Mouse (Mus musculus): ENCODE measurements around the gene Mpnd. TPM values are rescaled to one million over a fixed set of nuclear protein-coding genes. Genes with fewer than 3 reads are reported as not detected.

The Mpnd gene
- polyA plus RNA-seq, 1 experiment: 98.3 TPM

DNA sequence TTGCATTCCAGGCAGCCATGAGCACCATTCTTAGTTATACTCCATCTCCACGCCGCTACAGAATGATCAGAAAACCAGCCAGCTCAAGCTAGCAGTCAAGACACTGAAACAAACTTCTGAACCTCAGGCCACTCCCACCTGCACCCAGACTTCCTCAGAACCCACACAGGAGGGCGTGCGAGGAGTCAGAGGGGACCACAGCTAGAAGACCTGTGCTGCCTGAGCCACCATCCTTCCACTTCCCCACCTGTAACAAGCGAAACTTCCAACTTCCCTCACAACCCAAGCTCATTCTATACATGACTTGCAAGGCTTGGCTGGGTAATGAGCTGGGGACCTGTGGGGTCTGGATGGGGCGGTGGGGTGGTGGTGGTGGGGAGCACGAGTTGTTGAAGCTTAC, 27.3 kb downstream of the Mpnd start:
- no peaks in the 10 kb centered on the region for H3K36me3 ChIP-seq (ENCODE audit: control insufficient read depth, insufficient read depth, low read length)

DNA sequence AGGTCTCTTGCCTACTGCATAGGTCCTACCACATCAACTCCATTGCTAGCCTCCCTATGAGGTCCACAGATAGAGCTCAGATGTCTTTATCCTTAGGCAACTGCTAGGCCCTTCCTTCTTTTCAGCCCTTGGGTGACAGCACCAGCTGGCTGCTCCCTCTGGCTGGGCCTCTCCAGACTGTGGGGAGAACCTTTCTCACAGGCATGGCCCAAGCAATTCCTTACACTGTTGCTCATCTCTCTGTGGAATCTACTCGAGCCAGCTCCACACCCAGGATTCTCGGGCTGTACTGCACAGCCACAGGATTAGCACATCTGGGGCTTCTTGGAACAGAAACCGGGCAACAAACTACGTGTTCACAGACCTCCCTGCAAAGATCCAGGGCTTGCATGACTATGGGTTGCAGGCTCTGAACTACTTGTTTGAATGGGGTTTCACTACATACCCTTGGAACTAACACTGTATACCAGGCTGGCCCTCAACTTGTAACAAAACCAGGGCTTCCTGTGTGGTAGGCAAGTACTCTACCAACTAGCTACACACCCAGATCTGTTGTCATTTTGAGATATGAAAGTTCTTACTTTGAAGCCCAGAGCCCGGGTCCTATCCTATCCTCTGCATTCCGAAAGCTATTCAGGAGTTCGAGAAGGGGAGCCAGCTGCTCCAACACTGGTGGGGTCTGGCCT, 28.7 kb downstream of the Mpnd start:
- H3K4me1 ChIP-seq (ENCODE audit: control insufficient read depth, insufficient read depth, low read length): peaks cover 28% of the 10 kb centered on the region
- TF ChIP-seq CTCF (conservative IDR thresholded peaks at IDR 0.05; ENCODE audit: insufficient read depth, insufficient read length, low read depth, low read length): no peak
- TF ChIP-seq POLR2A (IDR thresholded peaks at IDR 0.05; ENCODE audit: low read depth, low read length): no peak
- H3K36me3 ChIP-seq (ENCODE audit: control insufficient read depth, insufficient read depth, low read length): no peaks in the 10 kb centered on the region
- no peaks in the 10 kb centered on the region for H3K27me3 ChIP-seq (replicated peaks; ENCODE audit: control insufficient read depth, insufficient read depth, low read length)
- H3K4me3 ChIP-seq (ENCODE audit: insufficient read depth, low read depth, low read length): no peak overlapping the region
- 72% methylated on average over 7 of the region's 7 CpGs for WGBS
- no peak overlapping the region for H3K27ac ChIP-seq (ENCODE audit: insufficient read depth, low read depth, low read length)
- no peak for DNase-seq

More for the DNA sequence above, 27.3 kb downstream of the Mpnd start:
- H3K4me1 ChIP-seq (ENCODE audit: control insufficient read depth, insufficient read depth, low read length): peaks cover 38% of the 10 kb centered on the region
- no peak overlapping the region for H3K4me3 ChIP-seq (ENCODE audit: insufficient read depth, low read depth, low read length)
- TF ChIP-seq POLR2A (IDR thresholded peaks at IDR 0.05; ENCODE audit: low read depth, low read length) (no peak), CTCF (conservative IDR thresholded peaks at IDR 0.05; ENCODE audit: insufficient read depth, insufficient read length, low read depth, low read length) (no peak)
- DNase-seq: no peak
- H3K27me3 ChIP-seq (replicated peaks; ENCODE audit: control insufficient read depth, insufficient read depth, low read length): no peaks in the 10 kb centered on the region
- no peak overlapping the region for H3K27ac ChIP-seq (ENCODE audit: insufficient read depth, low read depth, low read length)
- WGBS: 37% methylated on average over 7 of the region's 7 CpGs

DNA sequence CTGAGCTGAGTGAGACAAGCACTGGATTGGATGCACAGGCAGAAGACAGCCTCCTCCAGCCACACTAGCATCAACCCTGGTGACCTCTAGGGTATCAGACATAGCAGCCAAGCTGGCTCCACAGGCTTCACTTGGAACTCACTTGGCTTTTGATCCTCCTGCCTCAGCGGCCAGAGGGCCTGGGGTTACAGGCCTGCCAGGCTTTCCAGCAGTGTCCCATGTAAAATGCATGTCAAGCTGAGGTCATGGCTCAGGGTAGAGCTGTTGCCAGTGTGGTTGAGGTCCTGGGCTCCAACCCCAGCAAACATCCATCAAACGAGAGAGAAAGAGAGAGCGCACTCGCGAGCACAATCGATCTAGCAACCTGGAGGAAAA, 29.2 kb downstream of the Mpnd start:
- peaks cover 28% of the 10 kb centered on the region for H3K4me1 ChIP-seq (ENCODE audit: control insufficient read depth, insufficient read depth, low read length)
- WGBS: 61% methylated on average over 6 of the region's 6 CpGs
- no peak overlapping the region for H3K27ac ChIP-seq (ENCODE audit: insufficient read depth, low read depth, low read length)
- no peak for DNase-seq
- H3K27me3 ChIP-seq (replicated peaks; ENCODE audit: control insufficient read depth, insufficient read depth, low read length): no peaks in the 10 kb centered on the region
- H3K4me3 ChIP-seq (ENCODE audit: insufficient read depth, low read depth, low read length): no peak overlapping the region
- no peak for TF ChIP-seq CTCF (conservative IDR thresholded peaks at IDR 0.05; ENCODE audit: insufficient read depth, insufficient read length, low read depth, low read length)
- TF ChIP-seq POLR2A (IDR thresholded peaks at IDR 0.05; ENCODE audit: low read depth, low read length): no peak
- no peaks in the 10 kb centered on the region for H3K36me3 ChIP-seq (ENCODE audit: control insufficient read depth, insufficient read depth, low read length)

DNA sequence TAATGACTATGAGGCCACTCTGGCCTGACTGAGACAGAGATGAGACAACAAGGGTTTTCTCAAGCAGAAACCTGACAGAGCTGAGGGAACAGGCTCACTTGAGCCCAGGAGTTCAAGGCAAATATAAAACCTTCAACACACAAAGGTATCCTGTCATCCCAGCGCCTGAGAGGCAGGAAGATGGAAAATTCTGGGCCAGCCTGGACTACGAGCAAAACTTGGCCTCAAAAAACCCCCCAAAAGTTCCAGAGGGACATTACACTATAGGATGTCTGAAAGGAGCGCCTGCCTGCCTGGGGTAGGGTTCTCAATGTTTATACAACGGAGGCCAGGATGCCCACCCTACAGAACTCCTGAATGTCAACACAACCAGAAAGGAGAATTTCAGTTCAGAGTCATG, 29.7 kb downstream of the Mpnd start:
- Histone ChIP-seq H3K36me3 (ENCODE audit: control insufficient read depth, insufficient read depth, low read length) (no peaks in the 10 kb centered on the region), H3K4me1 (ENCODE audit: control insufficient read depth, insufficient read depth, low read length) (peaks cover 27% of the 10 kb centered on the region), H3K4me3 (ENCODE audit: insufficient read depth, low read depth, low read length) (0 out of 2 replicates have a peak overlapping the region, but pooled peaks have one; percentile 4), H3K27me3 (replicated peaks; ENCODE audit: control insufficient read depth, insufficient read depth, low read length) (no peaks in the 10 kb centered on the region), H3K27ac (ENCODE audit: insufficient read depth, low read depth, low read length) (no peak overlapping the region)
- TF ChIP-seq POLR2A (IDR thresholded peaks at IDR 0.05; ENCODE audit: low read depth, low read length) (no peak), CTCF (conservative IDR thresholded peaks at IDR 0.05; ENCODE audit: insufficient read depth, insufficient read length, low read depth, low read length) (no peak)
- DNase-seq: no peak
- 46% methylated on average over 4 of the region's 4 CpGs for WGBS

DNA sequence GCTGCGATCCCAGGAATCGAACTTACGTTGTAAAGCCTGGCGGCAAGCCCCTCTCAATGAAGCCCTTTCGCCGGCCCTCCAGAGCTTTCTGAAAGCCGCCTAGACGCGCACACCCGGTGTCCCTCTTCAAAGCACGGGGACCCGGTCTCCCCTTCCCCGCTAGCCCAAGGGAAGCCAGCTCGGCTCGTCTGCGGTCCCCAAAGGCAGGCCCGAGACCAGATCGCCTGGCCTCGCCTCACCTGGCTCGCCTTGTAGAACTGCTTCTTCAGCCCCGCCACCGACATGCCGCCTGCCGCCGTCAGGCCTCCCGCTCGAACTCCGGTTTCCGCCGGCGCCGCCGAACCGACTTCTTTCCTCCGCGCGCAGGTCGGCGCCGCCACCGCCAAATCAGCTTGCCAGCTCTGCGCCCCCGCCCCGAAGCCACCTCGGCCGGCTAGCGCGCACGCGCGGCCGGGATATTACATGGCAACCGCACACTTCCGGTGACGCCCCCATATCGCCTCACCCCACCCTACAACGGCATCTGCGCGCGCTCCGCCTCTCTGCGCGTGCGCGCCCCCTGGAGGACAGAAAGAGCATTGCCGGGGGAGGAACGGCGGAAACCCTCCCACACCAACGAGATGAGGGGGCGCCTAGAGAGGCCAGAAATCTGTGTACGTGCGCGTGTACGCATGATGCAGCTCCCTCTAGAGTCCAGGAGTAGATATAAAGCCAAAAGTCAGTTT, 30.8 kb downstream of the Mpnd start, which contains the start of gene Sh3gl1:
Gene Sh3gl1 (minus strand): TSS at position 460 of the 725 bp plus-strand sequence.
- under 1% methylated on average over 74 of the region's 74 CpGs for WGBS
- H3K4me3 ChIP-seq (ENCODE audit: insufficient read depth, low read depth, low read length): peak within 1 kb of the TSS; percentile 92
- no peaks in the 10 kb centered on the region for H3K27me3 ChIP-seq (replicated peaks; ENCODE audit: control insufficient read depth, insufficient read depth, low read length)
- H3K27ac ChIP-seq (ENCODE audit: insufficient read depth, low read depth, low read length): peak within 1 kb of the TSS; percentile 82
- peaks cover 20% of the 10 kb centered on the region for H3K4me1 ChIP-seq (ENCODE audit: control insufficient read depth, insufficient read depth, low read length)
- H3K36me3 ChIP-seq (ENCODE audit: control insufficient read depth, insufficient read depth, low read length): no peaks in the 10 kb centered on the region
- peak; percentile 60 for TF ChIP-seq POLR2A (IDR thresholded peaks at IDR 0.05; ENCODE audit: low read depth, low read length)
- peak; percentile 96; the same call in 1 of the 2 replicates for TF ChIP-seq CTCF (conservative IDR thresholded peaks at IDR 0.05; ENCODE audit: insufficient read depth, insufficient read length, low read depth, low read length)
- DNase-seq: peak; percentile 99

DNA sequence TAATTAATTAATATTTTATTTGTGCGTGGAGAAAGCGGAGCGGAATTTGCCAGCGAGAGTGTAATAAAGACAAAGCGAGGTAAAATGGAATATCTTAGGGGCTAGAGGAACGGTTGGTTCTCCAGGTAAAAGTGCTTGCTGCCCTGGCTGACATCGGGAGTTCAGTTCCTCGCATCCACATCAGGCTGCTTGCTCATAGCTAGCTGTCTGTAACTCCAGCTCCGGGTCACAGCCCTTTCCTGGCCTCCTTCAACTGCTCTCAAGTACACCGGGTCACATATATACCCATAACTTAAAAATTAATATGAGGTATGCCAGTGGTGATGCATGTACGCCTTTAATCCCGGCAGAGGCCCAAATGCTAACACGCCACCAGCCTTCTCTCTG, 31.4 kb downstream of the Mpnd start:
- Histone ChIP-seq H3K27ac (ENCODE audit: insufficient read depth, low read depth, low read length) (peak overlapping the region; percentile 4; the same call in 1 of the 2 replicates), H3K27me3 (replicated peaks; ENCODE audit: control insufficient read depth, insufficient read depth, low read length) (no peaks in the 10 kb centered on the region), H3K4me1 (ENCODE audit: control insufficient read depth, insufficient read depth, low read length) (peaks cover 19% of the 10 kb centered on the region), H3K36me3 (ENCODE audit: control insufficient read depth, insufficient read depth, low read length) (no peaks in the 10 kb centered on the region), H3K4me3 (ENCODE audit: insufficient read depth, low read depth, low read length) (peak overlapping the region; percentile 33)
- DNase-seq: no peak
- 33% methylated on average over 13 of the region's 13 CpGs for WGBS
- TF ChIP-seq CTCF (conservative IDR thresholded peaks at IDR 0.05; ENCODE audit: insufficient read depth, insufficient read length, low read depth, low read length): no peak
- no peak for TF ChIP-seq POLR2A (IDR thresholded peaks at IDR 0.05; ENCODE audit: low read depth, low read length)

All from kidney, adult 2 months (tissue).